Comparison of ENCODE assay signal across 12 mouse cellular contexts in the genomic region with DNA sequence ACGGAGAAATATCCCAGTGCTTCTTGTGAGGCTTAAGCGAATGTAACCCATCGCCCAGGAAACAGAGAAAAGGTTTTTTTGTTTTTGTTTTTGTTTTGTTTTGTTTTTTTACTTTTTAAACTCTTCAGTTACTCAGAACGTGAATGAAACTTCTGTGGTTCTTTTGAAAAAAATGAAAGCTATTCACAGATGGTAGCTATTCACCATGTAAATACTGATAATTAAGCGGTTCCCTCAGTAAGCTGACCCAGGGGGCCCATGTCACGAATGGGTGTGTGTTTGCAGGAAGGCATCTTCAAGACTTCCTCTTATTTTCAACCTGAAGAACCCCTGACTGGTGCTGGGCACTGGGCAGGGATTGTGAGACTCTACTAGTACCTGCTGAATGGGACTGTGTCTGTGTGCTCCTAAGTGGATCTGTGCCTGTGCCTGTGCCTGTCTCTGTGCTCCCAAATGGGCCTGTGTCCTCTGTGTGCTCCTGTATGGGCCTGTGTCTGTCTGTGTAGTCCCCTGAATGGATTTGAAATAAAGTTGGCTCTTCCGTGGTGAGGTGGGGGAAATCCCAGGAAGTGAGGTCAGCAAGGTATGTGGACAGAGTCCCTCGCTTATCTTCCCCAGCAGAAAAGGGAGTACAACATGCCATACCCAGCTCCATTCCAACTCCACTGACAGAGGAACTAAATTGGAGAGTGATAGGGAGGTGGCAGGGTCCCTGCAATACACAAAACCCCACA. TPM values are rescaled to one million over a fixed set of nuclear protein-coding genes. Genes with fewer than 3 reads are reported as not detected.
DNase-seq lines count a peak whose midpoint lies in the region; ATAC-seq and TF ChIP-seq lines count a peak whose summit lies in the region.
"Had no signal": no experiment of that assay in that cellular context is flagged by ENCODE, and none has a peak within 500 bp of the region (broad histone marks: within the 10 kb centered on the region; RNA-seq: fewer than 3 reads in every experiment).

No protein-coding gene starts in this region.

- peaks cover 62% of the 10 kb centered on the region for H3K4me1 ChIP-seq in liver, postnatal 0 days (ENCODE audit: insufficient read depth)
- H3K4me1 ChIP-seq: midbrain, embryonic 13.5 days had no signal

- TF ChIP-seq CTCF in liver, postnatal 0 days (IDR thresholded peaks at IDR 0.05; ENCODE audit: low read depth) = no peak

- no peaks in the 10 kb centered on the region for H3K36me3 ChIP-seq in liver, postnatal 0 days (replicated peaks; ENCODE audit: insufficient read depth, low read length)
- H3K36me3 ChIP-seq: midbrain, embryonic 13.5 days had no signal

- WGBS in liver, postnatal 0 days (ENCODE audit: insufficient replicate concordance) = 58% methylated on average over 8 of the region's 8 CpGs

- H3K27me3 ChIP-seq in liver, postnatal 0 days (ENCODE audit: insufficient read depth, low read length) = no peaks in the 10 kb centered on the region
- H3K27me3 ChIP-seq: midbrain, embryonic 13.5 days had no signal

- H3K27ac ChIP-seq in liver, postnatal 0 days (ENCODE audit: low read depth) = peak overlapping the region; percentile 72
- H3K27ac ChIP-seq: hindbrain, embryonic 14.5 days; midbrain, embryonic 13.5 days had no signal

- DNase-seq in thymus, postnatal 0 days (ENCODE audit: low spot score) = peak; percentile 21
- no peak for DNase-seq in thymus, postnatal 25 days
- no peak for DNase-seq in liver, postnatal 0 days
- DNase-seq in kidney, postnatal 14 days = no peak
- DNase-seq in adrenal gland, adult 18-20 months (ENCODE audit: low spot score in 2 of 2) = no peak
- DNase-seq in cerebellum, postnatal 36 days = no peak
- DNase-seq: cerebellum, adult 9-11 months; gastrocnemius, postnatal 25 days had no signal

- H3K4me3 ChIP-seq in liver, postnatal 0 days (ENCODE audit: low read depth, low read length) = no peak overlapping the region
- H3K4me3 ChIP-seq: midbrain, embryonic 13.5 days had no signal

- ATAC-seq in erythroblast, adult 5-6 weeks (replicated peaks; ENCODE audit: low FRiP score, poor library complexity, severe bottlenecking) = peak; percentile 39
- ATAC-seq in liver, postnatal 0 days = peak; percentile 32
- ATAC-seq: midbrain, embryonic 13.5 days had no signal

- H3K4me2 ChIP-seq in liver, postnatal 0 days (ENCODE audit: low read depth, low read length) = 0 out of 2 replicates have a peak overlapping the region, but pooled peaks have one; percentile 5
- H3K4me2 ChIP-seq: hindbrain, embryonic 14.5 days; midbrain, embryonic 13.5 days had no signal

- H3K9me3 ChIP-seq in liver, postnatal 0 days (ENCODE audit: low read length) = no peaks in the 10 kb centered on the region
- H3K9me3 ChIP-seq: midbrain, embryonic 13.5 days had no signal

- no peak for TF ChIP-seq EP300 in liver, postnatal 0 days (IDR thresholded peaks at IDR 0.05; ENCODE audit: low read depth)

- peak overlapping the region; percentile 31; the same call in 1 of the 2 replicates for H3K9ac ChIP-seq in liver, postnatal 0 days (replicated peaks)
- H3K9ac ChIP-seq: hindbrain, embryonic 14.5 days; midbrain, embryonic 13.5 days had no signal

RNA-seq across cellular contexts. Expression of a gene that starts 38.1 kb away (rescaled TPM):
- 30.2 and 40.9 TPM in 2 replicates for polyA plus RNA-seq in thymus, postnatal 0 days (2015; fragmentation: Nextera tagmentation; extraction: Ambion mirVana)
- total RNA-seq in erythroblast, adult 5-6 weeks (2015; ENCODE audit: low replicate concordance) = 81.7 and 93.6 TPM in 2 replicates
- 133 and 147 TPM in 2 replicates for total RNA-seq in erythroblast, adult 5-6 weeks (2017; ENCODE audit: low replicate concordance)
- 16.3 and 16.6 TPM in 2 replicates for polyA plus RNA-seq in liver, postnatal 0 days (2015; fragmentation: Nextera tagmentation; extraction: Ambion mirVana)
- 10 to 100 TPM; 53.5 to 55.4 TPM for total RNA-seq in adrenal gland, adult 18-20 months (2021)

RNA-seq across cellular contexts. Expression of a gene that starts 41.0 kb away (rescaled TPM):
- 42.7 and 44.1 TPM in 2 replicates for polyA plus RNA-seq in thymus, postnatal 0 days (2015; fragmentation: Nextera tagmentation; extraction: Ambion mirVana)
- 43.9 and 52.3 TPM in 2 replicates for total RNA-seq in erythroblast, adult 5-6 weeks (2015; ENCODE audit: low replicate concordance)
- 39.4 and 48.8 TPM in 2 replicates for total RNA-seq in erythroblast, adult 5-6 weeks (2017; ENCODE audit: low replicate concordance)
- 25.5 and 26.4 TPM in 2 replicates for polyA plus RNA-seq in liver, postnatal 0 days (2015; fragmentation: Nextera tagmentation; extraction: Ambion mirVana)
- total RNA-seq in adrenal gland, adult 18-20 months (2021) = 100 to 1,000 TPM; 176 to 268 TPM

RNA-seq across cellular contexts. Expression of a gene that starts 55.4 kb away (rescaled TPM):
- polyA plus RNA-seq in thymus, postnatal 0 days (2015; fragmentation: Nextera tagmentation; extraction: Ambion mirVana) = not detected in 2 replicates
- 12.3 TPM in 1 of 2 replicates, not detected in the other for total RNA-seq in erythroblast, adult 5-6 weeks (2015; ENCODE audit: low replicate concordance)
- total RNA-seq in erythroblast, adult 5-6 weeks (2017; ENCODE audit: low replicate concordance) = 7.8 TPM in 1 of 2 replicates, not detected in the other
- polyA plus RNA-seq in liver, postnatal 0 days (2015; fragmentation: Nextera tagmentation; extraction: Ambion mirVana) = not detected in 2 replicates
- total RNA-seq in adrenal gland, adult 18-20 months (2021) = not detected
- total RNA-seq: gastrocnemius, postnatal 25 days had no signal
- polyA plus RNA-seq: hindbrain, embryonic 14.5 days; limb, embryonic 14.5 days; midbrain, embryonic 13.5 days had no signal
